Mouse (Mus musculus): ENCODE results near the gene Plod2. TPM values are rescaled to one million over a fixed set of nuclear protein-coding genes. Genes with fewer than 3 reads are reported as not detected.

Plod2 gene
- polyA plus RNA-seq, 1 experiment, result 0.47 TPM

DNA sequence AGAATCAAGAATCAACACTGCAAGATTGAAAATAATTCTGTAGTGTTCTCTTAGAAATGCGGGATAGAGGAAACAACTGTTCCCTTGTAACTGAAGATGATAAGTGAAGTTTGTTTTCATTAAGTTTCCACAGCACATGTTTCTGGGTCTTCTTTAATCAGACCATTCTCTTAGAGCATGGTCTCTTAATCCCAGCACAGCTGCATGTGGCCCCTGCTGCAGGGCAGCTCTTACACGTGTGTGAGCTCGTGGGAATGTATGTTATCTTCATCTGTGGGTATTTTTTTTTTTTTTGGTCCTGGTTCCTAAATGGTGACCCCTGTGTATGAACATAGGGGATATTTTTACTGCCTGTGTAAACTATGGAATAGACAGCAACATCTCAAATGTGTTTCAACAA lies 24.2 kb downstream of the Plod2 start:
- no peaks in the 10 kb centered on the region for H3K27me3 ChIP-seq (ENCODE audit: control insufficient read depth, insufficient read depth, low read length)
- H3K36me3 ChIP-seq (ENCODE audit: control insufficient read depth, insufficient read depth, low read length), result no peaks in the 10 kb centered on the region
- TF ChIP-seq POLR2A (IDR thresholded peaks at IDR 0.05; ENCODE audit: low read depth, low read length) (no peak), CTCF (IDR thresholded peaks at IDR 0.05; ENCODE audit: extremely low read depth, insufficient read length, insufficient replicate concordance, low read depth, low read length) (no peak)
- H3K4me1 ChIP-seq (ENCODE audit: control insufficient read depth, insufficient read depth, insufficient read length, low read length), result no peaks in the 10 kb centered on the region
- H3K4me3 ChIP-seq (ENCODE audit: low read depth, low read length), result no peak overlapping the region
- 69% methylated on average over 3 of the region's 3 CpGs for WGBS
- H3K27ac ChIP-seq (ENCODE audit: insufficient read depth, low read depth, low read length), result no peak overlapping the region

GRCm38 (mm10) chr9:92567474-92567873 lies 25.5 kb downstream of the Plod2 start:
- H3K4me1 ChIP-seq (ENCODE audit: control insufficient read depth, insufficient read depth, insufficient read length, low read length), result no peaks in the 10 kb centered on the region
- WGBS, result 88% methylated on average over 7 of the region's 7 CpGs
- H3K4me3 ChIP-seq (ENCODE audit: low read depth, low read length), result no peak overlapping the region
- TF ChIP-seq POLR2A (IDR thresholded peaks at IDR 0.05; ENCODE audit: low read depth, low read length) (no peak), CTCF (IDR thresholded peaks at IDR 0.05; ENCODE audit: extremely low read depth, insufficient read length, insufficient replicate concordance, low read depth, low read length) (no peak)
- no peak overlapping the region for H3K27ac ChIP-seq (ENCODE audit: insufficient read depth, low read depth, low read length)
- H3K27me3 ChIP-seq (ENCODE audit: control insufficient read depth, insufficient read depth, low read length), result no peaks in the 10 kb centered on the region
- H3K36me3 ChIP-seq (ENCODE audit: control insufficient read depth, insufficient read depth, low read length), result no peaks in the 10 kb centered on the region

DNA sequence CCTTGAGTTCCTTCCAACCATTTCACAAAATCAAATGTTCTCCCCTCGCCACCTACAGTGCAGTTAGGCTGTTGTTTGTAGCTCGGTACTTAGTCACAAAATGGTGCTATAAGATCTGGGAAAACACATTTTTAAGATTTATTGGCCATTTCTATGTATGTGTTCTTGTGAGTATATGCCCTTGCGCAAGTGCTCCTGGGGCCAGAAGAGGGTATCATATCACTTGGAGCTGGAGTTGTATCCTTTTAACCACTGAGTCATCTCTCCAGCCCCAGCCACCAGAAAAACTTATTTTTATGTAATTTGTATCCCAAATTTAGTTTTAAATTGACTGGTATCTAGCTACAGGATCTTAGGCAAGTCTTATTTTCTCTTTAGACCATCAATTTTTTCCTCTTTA lies 26.8 kb downstream of the Plod2 start:
- Histone ChIP-seq H3K27me3 (ENCODE audit: control insufficient read depth, insufficient read depth, low read length) (no peaks in the 10 kb centered on the region), H3K4me3 (ENCODE audit: low read depth, low read length) (no peak overlapping the region), H3K36me3 (ENCODE audit: control insufficient read depth, insufficient read depth, low read length) (no peaks in the 10 kb centered on the region), H3K4me1 (ENCODE audit: control insufficient read depth, insufficient read depth, insufficient read length, low read length) (no peaks in the 10 kb centered on the region), H3K27ac (ENCODE audit: insufficient read depth, low read depth, low read length) (no peak overlapping the region)
- WGBS, result 96% methylated on average over 3 of the region's 3 CpGs
- no peak for TF ChIP-seq CTCF (IDR thresholded peaks at IDR 0.05; ENCODE audit: extremely low read depth, insufficient read length, insufficient replicate concordance, low read depth, low read length)
- no peak for TF ChIP-seq POLR2A (IDR thresholded peaks at IDR 0.05; ENCODE audit: low read depth, low read length)

DNA sequence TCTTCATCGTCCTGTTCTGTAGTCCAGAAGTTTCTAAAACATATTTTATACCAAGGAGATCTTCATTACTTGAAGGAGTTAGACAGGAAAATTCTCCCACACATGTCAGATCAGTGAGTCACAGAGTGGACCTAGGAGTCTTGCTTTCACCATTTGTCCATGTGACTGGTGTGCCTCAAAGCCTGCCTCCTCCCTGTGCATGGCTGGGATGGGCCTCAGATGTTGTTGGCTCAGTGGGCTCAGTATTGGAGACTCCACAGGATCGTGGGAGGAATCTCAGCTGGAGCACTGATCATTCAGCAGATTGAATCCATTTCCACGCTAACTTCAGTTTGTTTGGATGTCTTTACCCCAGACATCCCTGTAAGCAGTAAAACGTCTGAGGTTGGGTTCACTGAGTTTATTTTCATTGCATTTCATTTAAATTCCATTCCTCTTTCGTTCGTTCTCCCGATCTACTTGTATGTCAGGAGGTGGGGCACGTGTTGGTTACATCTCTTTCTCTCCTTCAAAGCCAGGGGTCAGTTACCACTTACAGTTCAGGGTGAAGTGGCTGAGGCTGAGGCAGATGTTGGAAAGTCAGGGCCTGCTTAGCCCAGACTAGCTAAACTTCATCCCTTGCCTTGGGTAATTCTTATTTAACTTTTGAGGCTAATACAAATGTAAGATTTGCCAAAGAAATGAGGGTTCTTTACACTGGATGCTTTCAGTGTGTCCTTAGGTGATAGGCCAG lies 30.5 kb downstream of the Plod2 start:
- no peak overlapping the region for H3K27ac ChIP-seq (ENCODE audit: insufficient read depth, low read depth, low read length)
- no peaks in the 10 kb centered on the region for H3K36me3 ChIP-seq (ENCODE audit: control insufficient read depth, insufficient read depth, low read length)
- no peaks in the 10 kb centered on the region for H3K4me1 ChIP-seq (ENCODE audit: control insufficient read depth, insufficient read depth, insufficient read length, low read length)
- H3K27me3 ChIP-seq (ENCODE audit: control insufficient read depth, insufficient read depth, low read length), result no peaks in the 10 kb centered on the region
- TF ChIP-seq CTCF (IDR thresholded peaks at IDR 0.05; ENCODE audit: extremely low read depth, insufficient read length, insufficient replicate concordance, low read depth, low read length) (no peak), POLR2A (IDR thresholded peaks at IDR 0.05; ENCODE audit: low read depth, low read length) (no peak)
- no peak overlapping the region for H3K4me3 ChIP-seq (ENCODE audit: low read depth, low read length)
- WGBS, result 77% methylated on average over 8 of the region's 8 CpGs

DNA sequence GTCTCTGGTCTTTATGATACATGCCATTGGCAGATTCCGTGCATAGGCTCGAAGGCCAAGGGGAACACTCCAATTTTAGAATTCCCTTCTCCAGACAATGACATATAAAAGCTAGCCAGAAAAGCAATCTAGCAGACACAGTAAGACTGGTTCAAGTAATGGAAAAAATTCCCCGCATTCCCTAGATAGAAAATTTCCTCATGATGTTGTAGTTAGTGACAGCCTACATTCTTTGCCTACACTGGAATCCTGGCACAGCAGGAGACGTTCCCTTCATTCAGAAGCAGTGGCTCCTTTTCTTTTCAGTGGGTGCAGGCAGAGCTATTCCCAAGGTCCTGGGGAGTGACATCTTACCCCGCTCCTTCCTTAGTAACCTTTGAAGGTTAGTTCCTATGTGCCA lies 41.9 kb downstream of the Plod2 start:
- Histone ChIP-seq H3K4me1 (ENCODE audit: control insufficient read depth, insufficient read depth, insufficient read length, low read length) (no peaks in the 10 kb centered on the region), H3K4me3 (ENCODE audit: low read depth, low read length) (no peak overlapping the region), H3K27ac (ENCODE audit: insufficient read depth, low read depth, low read length) (no peak overlapping the region), H3K36me3 (ENCODE audit: control insufficient read depth, insufficient read depth, low read length) (no peaks in the 10 kb centered on the region), H3K27me3 (ENCODE audit: control insufficient read depth, insufficient read depth, low read length) (no peaks in the 10 kb centered on the region)
- TF ChIP-seq CTCF (IDR thresholded peaks at IDR 0.05; ENCODE audit: extremely low read depth, insufficient read length, insufficient replicate concordance, low read depth, low read length) (no peak), POLR2A (IDR thresholded peaks at IDR 0.05; ENCODE audit: low read depth, low read length) (no peak)
- 89% methylated on average over 5 of the region's 5 CpGs for WGBS

DNA sequence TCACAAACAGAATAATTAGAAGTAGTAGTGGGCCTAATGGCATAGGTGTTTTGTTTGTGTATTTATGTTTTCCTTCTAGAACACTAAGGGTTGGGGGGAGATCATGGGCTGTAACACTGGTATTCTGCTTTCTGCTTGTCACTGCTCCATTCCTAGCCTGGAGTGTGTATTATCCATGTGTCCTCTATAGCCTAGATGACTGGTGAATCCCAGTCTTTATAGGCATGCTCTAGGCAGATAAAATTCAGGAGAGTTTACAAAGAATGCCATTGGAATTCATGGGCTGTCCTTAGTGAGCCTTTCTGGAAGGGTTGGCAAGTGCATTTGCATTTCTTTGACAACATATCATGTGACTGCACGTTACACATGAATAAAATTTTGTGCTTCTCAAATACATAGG lies 44.0 kb downstream of the Plod2 start:
- Histone ChIP-seq H3K36me3 (ENCODE audit: control insufficient read depth, insufficient read depth, low read length) (no peaks in the 10 kb centered on the region), H3K27ac (ENCODE audit: insufficient read depth, low read depth, low read length) (no peak overlapping the region), H3K27me3 (ENCODE audit: control insufficient read depth, insufficient read depth, low read length) (no peaks in the 10 kb centered on the region), H3K4me1 (ENCODE audit: control insufficient read depth, insufficient read depth, insufficient read length, low read length) (no peaks in the 10 kb centered on the region), H3K4me3 (ENCODE audit: low read depth, low read length) (no peak overlapping the region)
- 95% methylated on average over 1 of the region's 1 CpGs for WGBS
- TF ChIP-seq POLR2A (IDR thresholded peaks at IDR 0.05; ENCODE audit: low read depth, low read length) (no peak), CTCF (IDR thresholded peaks at IDR 0.05; ENCODE audit: extremely low read depth, insufficient read length, insufficient replicate concordance, low read depth, low read length) (no peak)

DNA sequence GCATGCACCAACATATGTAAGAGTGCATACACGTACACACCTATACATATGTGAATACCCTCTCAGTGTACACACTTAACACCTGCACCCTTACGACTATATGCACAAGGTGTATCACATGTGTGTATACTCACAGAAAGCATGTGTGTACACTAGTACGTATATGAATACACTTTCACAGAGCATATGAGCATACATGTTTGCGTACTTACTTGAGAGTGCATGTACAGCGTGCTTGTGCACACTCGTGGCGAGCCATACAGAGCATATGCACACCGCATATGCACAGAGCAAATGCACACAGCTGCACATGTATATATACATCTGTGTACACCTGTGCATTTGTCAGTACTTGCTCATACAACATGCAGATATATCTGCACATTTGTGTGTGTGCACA lies 45.4 kb downstream of the Plod2 start:
- H3K36me3 ChIP-seq (ENCODE audit: control insufficient read depth, insufficient read depth, low read length), result no peaks in the 10 kb centered on the region
- H3K27me3 ChIP-seq (ENCODE audit: control insufficient read depth, insufficient read depth, low read length), result no peaks in the 10 kb centered on the region
- H3K4me1 ChIP-seq (ENCODE audit: control insufficient read depth, insufficient read depth, insufficient read length, low read length), result no peaks in the 10 kb centered on the region
- H3K27ac ChIP-seq (ENCODE audit: insufficient read depth, low read depth, low read length), result no peak overlapping the region
- WGBS, result 95% methylated on average over 8 of the region's 8 CpGs
- no peak overlapping the region for H3K4me3 ChIP-seq (ENCODE audit: low read depth, low read length)
- TF ChIP-seq CTCF (IDR thresholded peaks at IDR 0.05; ENCODE audit: extremely low read depth, insufficient read length, insufficient replicate concordance, low read depth, low read length) (no peak), POLR2A (IDR thresholded peaks at IDR 0.05; ENCODE audit: low read depth, low read length) (no peak)

Measured in small intestine, adult 2 months (tissue).